In genomic region chr5:52516072-52516476, GRCm38 (mm10) we compare ENCODE assay signal across 8 mouse cellular contexts. TPM values are rescaled to one million over a fixed set of nuclear protein-coding genes. Genes with fewer than 3 reads are reported as not detected.
DNase-seq lines count a peak whose midpoint lies in the region; ATAC-seq and TF ChIP-seq lines count a peak whose summit lies in the region.

No protein-coding gene starts in this region.

- no peaks in the 10 kb centered on the region for H3K4me1 ChIP-seq in embryonic fibroblast, embryonic 13.5 days (ENCODE audit: control insufficient read depth, insufficient read depth, low read length)
- peaks cover 3% of the 10 kb centered on the region; the same call in 1 of the 2 replicates for H3K4me1 ChIP-seq in midbrain, embryonic 15.5 days
- peaks cover 5% of the 10 kb centered on the region; the same call in 1 of the 2 replicates for H3K4me1 ChIP-seq in kidney, adult 2 months (ENCODE audit: control insufficient read depth, insufficient read depth, low read length)

- H3K36me3 ChIP-seq in midbrain, embryonic 15.5 days (replicated peaks): no peaks in the 10 kb centered on the region
- H3K36me3 ChIP-seq in kidney, adult 2 months (ENCODE audit: control insufficient read depth, insufficient read depth, low read length): no peaks in the 10 kb centered on the region

- H3K9me3 ChIP-seq in midbrain, embryonic 15.5 days: no peaks in the 10 kb centered on the region

- WGBS in midbrain, embryonic 15.5 days: 16% methylated on average over 21 of the region's 21 CpGs
- WGBS in kidney, adult 2 months: 17% methylated on average over 21 of the region's 21 CpGs

- H3K4me3 ChIP-seq in gastrocnemius, adult 2 months: peak overlapping the region; percentile 61
- H3K4me3 ChIP-seq in embryonic fibroblast, embryonic 13.5 days (ENCODE audit: insufficient read depth, low read length): peak overlapping the region; percentile 3; the same call in 1 of the 2 replicates
- peak overlapping the region; percentile 29 for H3K4me3 ChIP-seq in midbrain, embryonic 15.5 days
- no peak overlapping the region for H3K4me3 ChIP-seq in kidney, adult 2 months (ENCODE audit: insufficient read depth, low read depth, low read length)

- ATAC-seq in midbrain, embryonic 15.5 days (replicated peaks): peak; percentile 88

- no peak for TF ChIP-seq CTCF in gastrocnemius, adult 2 months (IDR thresholded peaks at IDR 0.05)
- no peak for TF ChIP-seq CTCF in embryonic fibroblast, embryonic 13.5 days (IDR thresholded peaks at IDR 0.05; ENCODE audit: borderline replicate concordance, insufficient read depth, low read length)
- no peak for TF ChIP-seq CTCF in kidney, adult 2 months (conservative IDR thresholded peaks at IDR 0.05; ENCODE audit: insufficient read depth, insufficient read length, low read depth, low read length)

- no peak overlapping the region for H3K27ac ChIP-seq in gastrocnemius, adult 2 months
- H3K27ac ChIP-seq in embryonic fibroblast, embryonic 13.5 days (ENCODE audit: insufficient read depth, low read length): no peak overlapping the region
- H3K27ac ChIP-seq in midbrain, embryonic 15.5 days: peak overlapping the region; percentile 12; the same call in 1 of the 2 replicates
- no peak overlapping the region for H3K27ac ChIP-seq in kidney, adult 2 months (ENCODE audit: insufficient read depth, low read depth, low read length)

- intact Hi-C loops in gastrocnemius, adult 2 months (cut with DNase I): loop anchor here (10.0 kb wide), 1 partner anchor 299 kb away; no protein-coding TSS in a partner anchor

- no peak for DNase-seq in gastrocnemius, adult 2 months
- no peak for DNase-seq in gastrocnemius, postnatal 25 days
- DNase-seq in Muller cell, postnatal 12 days (ENCODE audit: inconsistent ontology term): peak; percentile 26
- peak; percentile 38 for DNase-seq in layer of hippocampus, adult 9-11 months
- DNase-seq in urinary bladder, postnatal 25 days (ENCODE audit: low spot score): no peak
- no peak for DNase-seq in kidney, adult 2 months

- H3K9ac ChIP-seq in midbrain, embryonic 15.5 days: peak overlapping the region; percentile 37

- no peaks in the 10 kb centered on the region for H3K27me3 ChIP-seq in midbrain, embryonic 15.5 days (replicated peaks)
- H3K27me3 ChIP-seq in kidney, adult 2 months (replicated peaks; ENCODE audit: control insufficient read depth, insufficient read depth, low read length): no peaks in the 10 kb centered on the region

- H3K4me2 ChIP-seq in midbrain, embryonic 15.5 days: peak overlapping the region; percentile 53

- no peak for TF ChIP-seq POLR2A in embryonic fibroblast, embryonic 13.5 days (IDR thresholded peaks at IDR 0.05; ENCODE audit: low read depth, low read length)
- no peak for TF ChIP-seq POLR2A in kidney, adult 2 months (IDR thresholded peaks at IDR 0.05; ENCODE audit: low read depth, low read length)

RNA-seq across cellular contexts. Expression of gene Ccdc149, which starts 44.8 kb away (rescaled TPM):
- total RNA-seq in gastrocnemius, adult 2 months (2021): 1 to 10 TPM; 1.2 to 1.6 TPM
- total RNA-seq in gastrocnemius, postnatal 25 days (2021): 1 to 10 TPM; 1.8 to 2.0 TPM
- polyA plus RNA-seq in embryonic fibroblast, embryonic 13.5 days (2011; ENCODE audit: insufficient read length, low read depth, missing spikeins): 3.0 and 3.7 TPM in 2 replicates
- 14.0 and 14.9 TPM in 2 replicates for polyA plus RNA-seq in midbrain, embryonic 15.5 days (2015; fragmentation: Nextera tagmentation; extraction: Ambion mirVana)
- polyA plus RNA-seq in kidney, adult 2 months (2012; rRNA removed): 1.4 and 1.7 TPM in 2 replicates

RNA-seq across cellular contexts. Expression of gene Lgi2, which starts 50.2 kb away (rescaled TPM):
- total RNA-seq in gastrocnemius, adult 2 months (2021): 1 to 10 TPM; 1.0 to 1.3 TPM
- total RNA-seq in gastrocnemius, postnatal 25 days (2021): 1 to 10 TPM; 1.4 TPM
- 1.4 and 7.4 TPM in 2 replicates for polyA plus RNA-seq in embryonic fibroblast, embryonic 13.5 days (2011; ENCODE audit: insufficient read length, low read depth, missing spikeins)
- polyA plus RNA-seq in midbrain, embryonic 15.5 days (2015; fragmentation: Nextera tagmentation; extraction: Ambion mirVana): 5.0 and 5.1 TPM in 2 replicates
- 0.25 and 0.39 TPM in 2 replicates for polyA plus RNA-seq in kidney, adult 2 months (2012; rRNA removed)

Comparison
In these comparisons a context has a peak if more than half of its experiments do, and no peak if none do; other contexts are left out.
1. DNase-seq: peak in Muller cell, postnatal 12 days (single experiment) and layer of hippocampus, adult 9-11 months (single experiment); none in gastrocnemius, adult 2 months (single experiment), gastrocnemius, postnatal 25 days (single experiment), urinary bladder, postnatal 25 days (single experiment) and kidney, adult 2 months (single experiment).